Mouse (Mus musculus) cerebellum, postnatal 36 days (tissue): ENCODE data around the gene Gpr1.

ENCODE experiments used
- DNase-seq, 2 experiments: peaks; one replicate each; pipeline ENCODE4 v3.0.0; 2021 to 2022; ENCODE audit warnings: mixed read lengths in 2 of 2

Gene Gpr1

DNA sequence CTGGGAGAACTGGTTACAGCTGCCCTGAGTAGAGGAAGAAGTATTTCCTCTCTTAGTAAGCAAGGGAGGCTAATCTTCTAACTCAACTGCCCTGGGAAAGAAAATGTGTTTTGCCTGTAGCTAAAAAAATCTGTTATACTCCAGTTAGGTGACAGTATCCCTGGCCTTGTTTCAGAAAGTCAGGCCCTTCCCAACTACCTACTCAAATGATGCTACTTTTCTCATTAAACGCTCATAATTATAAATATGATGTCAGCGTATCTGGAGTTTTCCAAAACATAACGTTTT, at the start of gene Gpr1:
Gene Gpr1, minus strand, starts transcription at position 273 of the 288 bp plus-strand sequence.
- no peak for DNase-seq

DNA sequence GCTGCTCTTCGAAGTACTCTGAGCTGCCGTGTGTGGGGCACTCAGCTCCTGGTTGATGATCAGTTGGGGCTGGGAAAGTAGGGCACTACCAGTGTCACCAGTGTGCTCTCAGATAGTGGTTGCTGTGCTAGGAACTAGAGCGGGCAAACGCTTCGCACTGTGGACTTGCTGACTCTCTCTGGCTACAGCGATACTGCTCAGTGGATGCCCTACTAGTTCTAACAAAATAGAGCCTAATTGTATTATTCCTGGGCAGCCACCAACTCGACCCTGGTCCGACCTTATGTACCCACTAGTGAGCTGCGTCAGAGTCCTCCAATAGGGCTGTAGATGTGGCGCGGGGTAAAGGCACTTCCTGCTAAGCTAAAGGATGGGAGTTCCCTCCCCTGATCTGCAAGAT, 49.3 kb upstream of the Gpr1 start:
- no peak for DNase-seq

DNA sequence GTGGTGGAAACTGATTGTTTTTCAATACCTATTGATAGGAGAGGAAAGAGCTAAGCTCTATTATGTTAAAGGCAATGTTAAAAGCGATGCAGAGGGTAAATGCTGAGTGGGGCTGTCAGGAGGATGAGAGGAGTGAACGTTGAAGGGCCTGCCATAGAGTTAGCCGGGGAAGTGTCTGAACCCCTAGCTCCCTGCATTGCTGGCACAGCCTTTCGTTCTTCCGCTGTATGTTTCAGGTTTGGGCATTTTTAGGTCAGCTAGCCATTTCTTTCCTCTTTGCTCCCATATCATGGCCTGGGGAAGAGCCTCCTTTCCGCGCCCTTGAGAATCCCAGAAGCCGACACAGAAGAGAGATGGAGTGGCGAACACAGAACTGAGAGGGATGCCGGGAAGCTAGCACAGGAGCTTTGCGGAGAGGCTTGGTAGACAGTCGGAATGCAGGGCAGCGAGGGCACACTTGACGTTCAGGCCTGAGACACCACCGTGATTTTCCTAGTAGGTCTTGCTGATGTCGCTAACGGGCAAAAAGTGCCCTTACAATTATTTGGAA, 46.8 kb upstream of the Gpr1 start:
- DNase-seq: no peak

DNA sequence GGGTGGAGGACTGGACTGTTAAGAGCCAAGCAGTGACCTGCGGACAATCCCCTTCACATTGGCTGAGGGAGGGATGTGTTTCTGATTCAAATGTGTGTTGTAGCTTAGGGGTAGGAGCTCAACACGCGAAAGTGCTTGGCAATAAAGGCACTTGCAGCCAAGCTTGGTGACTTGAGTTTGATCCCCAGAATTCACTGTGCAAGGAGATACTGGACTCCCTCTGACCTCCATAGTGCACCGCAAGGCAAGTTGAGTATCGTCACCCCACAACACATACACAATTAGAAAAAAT, 46.3 kb upstream of the Gpr1 start:
- no peak for DNase-seq

DNA sequence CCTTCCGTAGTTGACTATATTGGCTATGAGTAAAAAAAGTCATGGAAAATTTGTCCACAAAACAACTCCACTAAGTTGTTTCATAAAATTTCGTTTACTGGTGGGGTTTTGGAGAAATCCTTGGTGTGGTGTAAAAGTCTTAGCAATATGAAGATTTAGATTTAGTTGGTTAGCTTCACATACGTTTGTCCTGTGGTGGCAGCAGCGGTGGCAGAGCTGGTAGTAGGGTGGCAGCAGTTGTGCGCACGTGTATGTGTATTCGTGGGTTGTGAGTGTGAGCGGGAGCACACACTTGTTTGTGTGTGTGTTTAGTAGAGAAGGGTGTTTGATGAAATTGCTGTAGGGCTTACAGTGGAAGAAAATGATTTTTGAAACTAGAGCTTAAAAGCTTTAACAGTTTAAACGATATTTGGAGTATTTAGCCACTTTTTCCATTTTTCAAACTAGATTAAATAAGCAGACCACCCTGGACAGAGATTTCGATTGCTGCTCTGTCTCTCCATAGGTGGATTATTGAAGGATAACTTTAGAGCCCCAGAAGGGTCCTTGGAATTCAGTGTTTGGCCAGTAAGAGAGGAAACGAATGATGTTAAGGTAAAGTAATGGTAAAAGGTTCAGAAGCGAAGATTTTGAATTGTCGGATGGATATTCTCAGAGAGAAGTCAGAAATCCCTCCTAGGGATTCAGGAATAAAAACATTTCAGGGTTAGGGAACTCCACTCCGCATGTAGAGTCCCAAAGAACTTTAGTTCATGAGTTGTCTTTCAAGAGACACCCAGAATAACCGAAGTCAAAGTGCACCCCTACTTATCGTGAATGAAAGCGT, 45.8 kb upstream of the Gpr1 start:
- no peak for DNase-seq

DNA sequence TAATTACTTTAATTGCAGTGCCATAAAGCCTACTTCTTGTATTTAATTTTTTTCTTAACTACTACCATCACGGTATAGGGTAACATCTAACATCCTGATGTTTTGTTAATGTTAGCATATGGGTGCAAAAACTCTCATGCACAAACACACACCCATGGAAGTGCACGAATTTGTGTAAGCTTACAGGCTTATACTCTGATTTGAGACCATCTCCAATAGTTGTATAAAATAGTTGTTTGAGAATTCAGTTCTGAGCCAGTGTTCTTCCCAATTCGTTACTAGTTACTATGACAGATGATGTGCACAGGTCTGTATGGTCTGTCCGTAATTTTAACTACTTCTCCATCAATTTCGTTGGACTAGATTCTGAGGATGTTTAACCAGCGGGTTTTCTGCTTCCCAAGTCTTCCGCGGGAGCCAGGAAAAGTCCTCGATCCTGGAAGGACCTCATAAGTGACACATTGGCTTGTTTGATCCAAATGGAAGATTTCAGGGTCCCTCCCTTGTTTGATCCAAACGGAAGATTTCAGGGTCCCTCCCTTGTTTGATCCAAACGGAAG, 45.0 kb upstream of the Gpr1 start:
- DNase-seq: no peak

DNA sequence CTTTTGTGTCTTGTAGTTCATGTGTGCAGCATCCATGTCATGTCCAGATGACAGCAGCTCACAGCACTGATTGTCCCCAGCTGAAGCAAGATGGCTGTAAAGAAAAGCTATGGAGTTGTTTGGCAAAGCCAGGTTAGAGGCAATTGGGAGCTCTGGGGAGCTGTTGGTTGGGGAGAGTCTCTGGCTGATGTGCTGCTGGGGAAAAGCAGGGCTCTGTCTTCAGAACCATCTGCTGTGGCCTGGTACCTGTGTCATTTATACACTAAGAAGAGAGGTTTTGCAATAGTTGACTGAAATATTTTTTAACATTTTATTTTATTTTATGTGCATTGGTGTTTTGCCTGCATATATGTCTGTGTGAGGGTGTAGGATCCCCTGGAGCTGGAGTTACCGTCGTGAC, 44.2 kb upstream of the Gpr1 start:
- no peak for DNase-seq

DNA sequence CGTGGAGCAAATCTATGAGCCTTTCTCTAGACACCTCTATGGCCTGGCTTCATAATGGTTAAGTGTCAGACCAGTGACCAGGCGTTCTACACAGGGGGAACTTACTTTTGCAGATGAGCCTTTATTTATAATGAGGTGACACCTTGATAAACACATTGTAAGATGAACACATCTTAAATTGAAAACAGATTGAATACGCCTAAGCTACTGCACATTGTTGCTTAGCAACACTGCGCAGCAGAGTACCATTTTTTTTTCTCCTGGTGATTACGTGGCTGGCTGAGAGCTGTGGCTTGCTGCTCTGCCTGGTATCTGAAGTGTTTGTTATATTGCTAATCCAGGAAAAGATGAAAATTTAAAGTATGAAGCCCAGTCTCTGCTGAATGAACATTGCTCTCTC, 41.7 kb upstream of the Gpr1 start:
- no peak for DNase-seq

DNA sequence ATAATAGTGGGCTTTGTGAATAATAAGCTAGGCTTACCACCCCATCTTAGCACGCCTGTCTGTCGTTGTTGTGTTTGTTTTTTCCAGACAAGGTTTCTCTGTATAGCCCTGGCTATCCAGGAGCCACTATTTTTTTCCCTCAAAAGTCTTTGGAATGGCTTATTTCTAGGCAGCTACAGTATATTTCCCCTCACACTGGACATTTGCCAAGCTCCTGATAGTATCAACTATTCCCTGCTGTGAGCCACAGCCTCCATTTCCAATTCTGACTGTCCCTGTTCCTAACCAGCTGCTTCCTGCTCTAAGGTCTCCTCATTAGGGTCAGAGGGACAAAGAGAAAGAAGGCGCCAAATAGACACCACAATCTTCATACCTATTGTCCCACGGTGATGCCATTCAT, 40.8 kb upstream of the Gpr1 start:
- no peak for DNase-seq

DNA sequence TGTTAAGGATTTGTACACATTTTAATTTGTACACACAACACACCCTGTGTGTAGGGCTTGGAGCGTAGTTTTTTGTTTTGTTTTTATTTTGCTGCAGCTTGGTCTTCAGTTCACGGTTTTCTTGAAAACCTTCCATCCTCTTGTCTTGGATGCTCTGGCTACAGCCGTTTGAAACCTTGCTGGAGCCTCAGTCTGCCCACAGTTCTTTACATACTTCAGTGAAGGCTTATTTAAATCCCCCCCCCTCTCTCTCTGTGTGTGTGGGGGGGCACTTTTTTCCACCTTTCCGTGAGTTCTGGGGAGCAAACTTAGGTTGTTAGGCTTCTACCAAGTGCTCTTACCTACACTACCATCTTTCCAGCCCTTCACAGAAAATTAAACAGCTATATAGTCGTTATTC, 38.9 kb upstream of the Gpr1 start:
- DNase-seq: no peak

DNA sequence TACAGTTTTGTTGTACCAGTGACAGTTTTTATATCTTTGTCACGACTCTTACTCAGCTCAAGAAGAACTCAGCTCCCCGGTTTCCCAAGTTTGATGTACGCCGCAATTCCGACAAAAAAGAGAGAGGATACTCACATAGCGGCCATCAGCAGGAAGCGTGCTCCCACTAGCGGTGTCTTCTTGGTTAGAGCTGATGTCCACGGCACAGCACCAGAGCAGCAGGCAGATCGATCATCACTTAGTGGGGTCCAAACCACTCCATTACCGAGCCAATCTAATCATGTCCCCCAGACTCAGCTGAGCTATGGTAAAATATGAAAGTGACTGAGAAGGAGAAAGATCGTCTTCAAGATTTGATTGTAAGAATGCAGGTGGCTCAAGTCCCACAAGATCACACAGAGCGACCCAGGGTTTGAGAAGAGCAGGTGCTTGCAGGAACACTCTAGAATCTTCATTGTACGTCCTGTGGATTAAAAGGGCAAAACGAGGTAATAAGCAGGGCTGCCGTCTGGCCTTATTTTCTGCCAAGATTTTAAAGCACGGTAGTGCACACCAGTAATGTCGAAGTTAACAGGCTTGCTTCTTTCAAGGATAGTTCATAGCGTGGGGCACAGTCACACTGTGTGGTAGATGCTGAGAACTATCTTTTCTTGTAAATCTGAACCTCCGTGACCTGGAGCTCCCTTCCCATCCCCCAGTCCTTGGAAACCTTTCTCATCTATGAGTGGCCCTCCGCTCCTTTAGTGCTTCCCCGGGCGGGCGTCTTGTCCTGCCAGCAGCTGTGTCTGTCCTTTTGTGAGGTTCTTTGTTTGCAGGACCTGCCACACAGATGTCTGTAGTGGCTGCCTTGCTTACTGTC, 38.2 kb upstream of the Gpr1 start:
- DNase-seq: no peak

DNA sequence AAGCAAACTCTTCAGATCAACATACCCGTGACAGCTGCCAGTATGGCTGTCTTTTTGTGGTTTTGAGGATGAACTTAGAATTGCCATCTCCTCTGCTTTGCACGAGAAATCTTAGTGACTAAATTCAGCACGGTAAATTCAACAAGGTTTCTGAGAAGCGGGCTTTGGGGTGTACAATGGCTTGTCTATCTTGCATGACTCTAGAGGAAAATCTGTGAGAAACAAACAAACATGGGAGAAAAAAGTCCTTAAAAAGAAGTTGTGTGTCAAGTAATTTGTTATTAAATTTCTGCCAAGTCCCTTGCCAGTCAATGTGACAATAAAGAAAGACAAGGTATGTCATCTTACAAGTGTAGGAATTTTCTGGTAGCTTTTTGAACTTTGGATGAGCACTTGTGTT, 34.9 kb upstream of the Gpr1 start:
- DNase-seq: no peak

DNA sequence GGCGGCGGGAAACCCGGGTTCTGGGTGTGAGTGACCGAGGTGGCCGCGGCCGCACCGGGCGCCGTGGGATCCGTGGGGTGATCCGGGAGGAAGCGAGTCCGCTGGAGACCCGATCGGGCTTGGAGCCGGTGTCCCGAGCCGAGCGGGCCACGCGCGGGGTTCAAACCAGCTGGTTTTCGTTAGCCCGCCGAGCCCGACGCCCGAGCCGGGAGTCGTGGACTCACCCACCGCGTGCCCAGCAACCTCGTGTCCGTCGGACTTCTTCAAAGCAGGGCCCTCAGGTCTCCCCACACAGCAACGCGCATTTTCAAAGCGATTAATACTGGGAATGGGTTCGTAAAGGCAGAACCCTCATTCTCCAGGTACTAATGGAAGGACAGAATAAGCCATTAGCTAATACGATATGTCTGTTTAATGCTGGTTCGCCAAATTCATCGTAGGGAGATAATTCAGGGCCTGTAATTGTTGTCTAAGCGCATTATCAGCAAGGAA, 34.1 kb upstream of the Gpr1 start:
- DNase-seq: no peak

DNA sequence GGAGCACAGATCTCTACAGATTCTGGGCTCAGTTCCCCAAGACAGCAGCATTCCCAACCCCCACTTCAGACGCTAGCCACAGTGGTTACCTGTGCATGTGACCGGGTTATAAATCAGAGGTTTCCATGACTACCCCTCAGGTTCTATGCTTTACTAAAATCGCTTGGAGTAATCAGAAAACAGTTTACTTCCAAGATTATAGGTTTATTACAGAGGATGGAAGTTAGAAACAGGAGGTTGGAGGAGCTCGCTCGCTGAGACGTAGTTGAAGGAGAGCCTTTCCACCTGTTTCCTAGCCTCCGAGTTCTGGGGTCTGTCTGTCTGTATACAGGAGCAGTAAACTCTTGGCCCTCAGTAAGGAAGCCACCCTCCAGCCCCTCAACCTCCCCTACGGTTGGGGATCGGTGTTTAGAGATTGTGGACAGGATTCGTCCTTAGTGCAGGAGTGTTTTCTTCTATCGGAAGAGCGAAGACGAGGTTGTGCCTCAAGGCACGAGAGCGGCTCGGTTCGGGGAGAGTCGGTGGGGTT, 33.6 kb upstream of the Gpr1 start:
- DNase-seq: no peak

DNA sequence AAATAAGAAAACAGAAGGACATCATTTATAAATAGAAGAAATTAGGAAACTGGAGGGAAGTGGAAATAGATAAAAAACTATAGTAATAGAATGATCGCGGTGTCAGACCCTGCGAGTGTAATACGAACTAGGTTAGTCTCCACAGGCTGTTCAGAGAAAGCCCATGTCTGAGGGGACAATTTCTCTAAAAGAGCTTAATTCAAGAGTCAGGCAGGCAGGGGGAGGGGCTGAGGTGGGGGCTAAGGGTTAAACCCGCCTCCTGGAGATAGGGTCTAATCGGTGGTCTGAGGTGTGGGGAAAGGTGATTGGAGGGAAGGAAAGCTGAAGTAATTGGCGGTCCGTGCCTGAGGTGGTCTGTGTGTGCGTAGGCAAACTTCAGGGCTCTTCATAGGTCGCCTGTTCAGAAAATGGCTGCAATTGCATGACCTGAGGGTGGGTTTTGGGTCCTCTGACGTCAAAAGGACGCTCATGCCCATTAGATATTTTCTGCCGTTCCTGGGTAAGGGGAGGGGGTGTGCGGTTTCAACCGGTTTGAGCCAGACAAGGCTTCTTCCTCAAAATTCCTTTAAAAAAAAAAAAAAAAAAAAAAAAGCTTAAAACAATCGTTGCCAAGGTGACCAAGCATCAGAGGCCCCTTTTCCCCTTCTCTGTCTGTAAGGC, 32.6 kb upstream of the Gpr1 start:
- no peak for DNase-seq

DNA sequence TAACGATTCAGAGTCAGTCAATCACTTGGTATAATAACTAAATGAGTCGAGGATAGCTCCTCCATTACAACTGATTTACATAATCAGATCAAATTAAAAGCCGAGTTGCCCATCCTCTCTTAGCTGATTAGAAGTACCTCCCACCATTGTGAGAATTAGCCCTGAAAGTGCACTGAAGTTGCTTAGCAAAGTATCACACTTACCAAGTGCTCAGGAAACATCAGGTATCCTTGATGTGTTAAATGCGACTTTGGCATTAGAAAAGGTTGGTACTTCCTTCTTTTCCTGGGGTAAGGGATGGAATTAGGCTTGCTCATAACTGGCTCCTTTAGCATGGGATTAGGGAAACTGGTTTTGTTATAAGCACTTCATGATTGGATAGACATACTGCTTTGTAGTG, 29.5 kb upstream of the Gpr1 start:
- no peak for DNase-seq

DNA sequence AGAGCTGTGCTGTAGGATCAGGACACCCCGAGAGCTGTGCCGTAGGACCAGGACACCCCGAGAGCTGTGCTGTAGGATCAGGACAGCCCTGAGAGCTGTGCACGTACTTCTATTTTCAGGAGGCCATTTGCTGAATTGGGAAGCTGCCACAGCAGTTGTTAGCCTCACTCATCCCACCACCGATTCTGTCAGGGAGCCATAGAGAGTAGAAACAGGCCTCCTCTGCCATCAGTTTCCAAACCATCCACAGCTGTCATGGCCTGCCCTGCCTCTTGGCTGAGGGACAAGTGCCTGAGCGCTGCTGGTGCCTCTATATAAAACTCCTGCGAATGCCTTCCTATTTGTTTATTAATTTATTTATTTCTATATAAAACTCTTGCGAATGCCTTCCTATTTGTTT, 25.4 kb upstream of the Gpr1 start:
- DNase-seq: no peak

DNA sequence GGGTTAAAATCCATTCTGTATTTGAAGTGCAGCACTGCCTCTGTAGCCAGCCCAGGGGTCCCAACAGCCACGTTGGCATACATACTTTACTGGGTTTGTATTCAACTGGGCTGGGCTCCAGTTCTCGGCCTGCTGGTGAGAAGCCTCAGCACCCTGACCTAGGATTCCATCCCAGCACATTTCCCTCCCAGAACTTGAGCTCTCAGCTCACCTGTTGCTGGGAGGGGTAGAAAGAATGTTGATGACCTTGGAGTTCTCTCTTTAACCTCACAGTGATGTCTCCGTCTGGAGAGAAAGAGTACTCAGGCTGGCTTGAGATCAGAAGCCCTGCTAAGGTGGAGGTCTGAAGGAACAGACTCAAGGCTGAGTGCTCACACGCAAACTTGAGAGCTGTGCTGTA, 25.0 kb upstream of the Gpr1 start:
- DNase-seq: no peak

DNA sequence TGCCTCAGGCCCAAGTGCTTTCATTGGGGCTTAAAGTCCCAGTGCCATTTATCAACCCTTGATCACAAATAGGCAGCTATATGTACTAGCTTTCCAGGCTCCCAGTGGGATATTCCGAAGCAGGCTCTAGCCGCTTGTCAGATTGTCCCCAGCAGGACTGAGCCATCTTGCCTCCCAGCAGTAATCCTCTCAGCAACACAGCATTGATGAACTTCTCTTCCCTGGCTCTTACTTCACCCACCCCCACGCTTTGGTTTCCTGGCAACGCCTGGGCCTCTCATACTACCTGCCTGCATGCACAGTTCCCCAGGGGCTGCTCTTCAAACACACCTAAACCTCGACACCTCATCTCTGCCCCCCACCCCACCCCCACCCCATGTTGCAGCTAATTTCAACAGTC, 23.0 kb upstream of the Gpr1 start:
- DNase-seq: no peak

DNA sequence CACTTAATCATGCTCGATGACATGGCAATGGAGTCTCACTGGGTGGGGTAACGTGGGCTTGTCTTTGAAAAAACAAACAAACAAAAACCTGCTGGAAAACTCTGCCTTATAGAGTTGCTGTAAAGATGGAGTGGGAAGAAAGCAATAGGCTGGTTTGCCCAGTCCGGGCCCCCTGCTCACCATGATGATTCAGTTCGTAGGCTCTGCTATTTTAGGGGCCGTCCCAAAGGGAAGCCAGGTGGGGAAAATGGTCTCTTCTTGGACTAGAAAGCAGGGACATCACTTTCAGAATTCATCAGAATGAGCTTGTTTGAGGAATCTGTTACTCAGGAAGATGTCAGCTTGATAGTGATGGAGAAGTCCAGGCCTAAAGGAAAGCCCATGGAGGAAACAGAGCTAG, 12.9 kb upstream of the Gpr1 start:
- DNase-seq: no peak

DNA sequence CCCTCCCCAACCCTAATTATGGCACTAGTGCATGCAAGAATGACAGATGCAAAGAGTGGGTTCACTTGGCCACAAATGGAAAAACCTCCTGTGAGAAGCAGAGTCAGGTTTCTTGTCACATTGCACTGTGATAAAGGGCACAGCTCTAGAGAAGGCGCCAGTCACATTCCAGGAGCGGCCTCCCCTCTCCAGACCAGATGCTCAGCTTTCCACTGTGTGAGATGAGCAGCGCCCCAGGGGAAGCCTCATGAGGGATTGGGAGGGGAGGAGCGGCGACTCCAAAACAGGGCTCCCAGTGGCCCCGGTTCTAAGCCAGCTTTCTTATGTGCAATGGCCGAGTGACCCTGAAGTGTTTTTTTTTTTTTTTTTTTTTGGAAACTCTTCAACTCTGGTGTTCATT, 11.5 kb upstream of the Gpr1 start:
- DNase-seq: no peak

DNA sequence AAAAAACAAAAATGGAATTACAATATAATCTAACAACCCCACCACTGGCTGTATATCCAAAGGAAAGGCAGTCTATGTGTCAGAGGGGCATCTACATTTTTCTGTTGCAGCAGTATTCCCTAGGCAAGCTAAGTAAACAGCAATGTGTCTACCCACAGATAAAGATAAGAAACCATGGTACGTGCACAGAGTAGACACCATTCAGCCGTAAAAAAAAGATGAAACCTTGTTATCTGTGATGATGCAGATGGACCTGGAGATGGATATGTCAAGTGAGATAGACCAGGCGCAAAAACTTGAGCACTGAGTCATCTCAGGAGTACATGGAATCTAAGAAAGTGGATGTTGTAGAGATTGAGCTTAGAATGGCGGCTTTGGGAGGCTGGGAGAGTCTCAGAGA, 10.7 kb upstream of the Gpr1 start:
- no peak for DNase-seq

DNA sequence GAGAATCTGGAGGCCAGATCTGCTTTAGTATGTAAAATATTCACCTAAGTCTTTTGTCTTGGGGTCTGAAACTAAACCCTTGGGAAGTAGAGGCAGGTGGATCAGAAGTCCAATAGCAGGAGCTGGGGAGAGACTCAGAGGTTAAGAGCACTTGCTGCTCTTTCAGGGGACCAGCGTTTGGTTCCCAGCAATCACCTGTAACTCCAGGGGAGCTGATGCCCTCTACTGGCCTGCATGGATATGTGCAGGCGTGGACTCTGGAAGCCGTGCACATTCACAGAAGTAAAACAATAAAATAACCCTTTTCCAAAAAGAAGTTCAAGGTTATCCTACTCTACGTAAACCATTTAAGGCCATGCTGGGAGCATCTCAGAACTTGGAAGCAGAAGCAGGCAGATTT, 4.9 kb upstream of the Gpr1 start:
- DNase-seq: no peak
